Mouse (Mus musculus) CH12.LX (cell line): ENCODE data around the gene Nipbl.

Source experiments
- CTCF ChIP-seq, 2 experiments: IDR thresholded peaks in 1 of 2; conservative IDR thresholded peaks in 1 of 2; 2 replicates each; pipeline ENCODE4 v1.5.1; 2011 to 2012; ENCODE audit warnings: low read depth in 2 of 2, low read length in 2 of 2, improper control_type of control experiment in 1 of 2, inconsistent platforms in 1 of 2, mild to moderate bottlenecking in 1 of 2, moderate library complexity in 1 of 2
- KAT2A ChIP-seq: IDR thresholded peaks from 2 replicates; pipeline ENCODE4 v1.6.1; 2012; ENCODE audit warnings: low read length, improper control_type of control experiment, inconsistent platforms; ENCODE audit not compliant: insufficient replicate concordance
- RAD21 ChIP-seq: IDR thresholded peaks from 2 replicates; pipeline ENCODE4 v1.6.1; 2011; ENCODE audit warnings: low read depth, mild to moderate bottlenecking, low read length, improper control_type of control experiment, moderate library complexity
- SIN3A ChIP-seq: IDR thresholded peaks from 2 replicates; pipeline ENCODE4 v1.6.1; 2012; ENCODE audit warnings: low read length, improper control_type of control experiment, inconsistent platforms
- ZNF384 ChIP-seq: IDR thresholded peaks from 2 replicates; pipeline ENCODE4 v1.6.1; 2012; ENCODE audit warnings: low read depth, low read length, improper control_type of control experiment, inconsistent platforms

DNA sequence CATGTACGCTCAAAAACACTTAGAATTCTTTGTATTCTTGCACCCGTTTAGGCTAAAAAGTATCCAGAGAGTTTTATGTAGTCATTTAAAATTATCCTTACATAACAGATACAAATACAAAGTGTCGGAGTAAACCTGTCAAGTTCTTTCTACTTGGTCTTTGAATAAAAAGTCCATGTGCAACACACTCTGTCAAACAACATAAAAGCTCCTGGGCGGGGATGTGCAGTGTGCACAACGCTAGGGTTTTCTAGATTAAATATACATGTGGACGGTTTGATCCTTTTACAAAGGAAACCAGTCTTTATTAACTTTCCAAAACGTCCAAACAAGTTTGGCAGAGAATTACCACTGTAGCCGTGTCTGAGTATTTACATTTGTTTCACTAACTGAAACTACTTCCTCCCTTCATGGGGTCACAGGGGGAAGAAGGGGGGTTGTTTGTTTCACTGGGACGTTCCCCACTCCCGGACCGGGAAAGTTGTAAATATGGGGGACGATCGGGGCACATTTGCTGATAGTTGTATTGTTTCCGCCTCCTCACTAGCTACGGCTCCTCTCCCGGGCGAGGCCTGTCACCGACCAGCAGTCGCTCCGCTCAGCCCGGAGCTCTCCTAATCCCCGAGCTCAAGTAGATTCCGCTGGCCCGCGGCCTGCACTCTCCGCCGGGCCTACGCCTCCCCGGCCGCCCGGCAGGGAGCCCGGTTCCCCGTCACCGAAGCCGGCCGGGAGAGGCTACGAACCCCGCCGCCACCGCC lies 916 bp downstream of the Nipbl start:
- TF ChIP-seq SIN3A (peak; percentile 67; the same call in 1 of the 2 replicates), KAT2A (0 out of 2 replicates have a peak, but pooled peaks have one; percentile 17), ZNF384 (no peak), CTCF (conservative IDR thresholded peaks at IDR 0.05 in 1 of 2, IDR thresholded peaks at IDR 0.05 in 1 of 2; ENCODE audit: low read depth in 2 of 2, low read length in 2 of 2) (no peak), RAD21 (no peak)
